Mouse (Mus musculus) MN1 (cell line): Measurements from ENCODE around the gene Lypd3.
A peak's percentile ranks its signal among the peaks of the same experiment; 100 is the strongest.

Source experiments
- DNase-seq: peaks from one replicate; pipeline ENCODE4 v3.0.0-alpha.2; 2016; ENCODE audit warnings: low spot score

Lypd3 gene

GRCm38 (mm10) chr7:24636264-24636663 lies at the start of gene Lypd3:
Lypd3 (plus strand) TSS chr7:24636550.
- DNase-seq: no peak

- no peak for DNase-seq
Observed at GRCm38 (mm10) chr7:24586828-24587227, 49.5 kb upstream of the Lypd3 start.

GRCm38 (mm10) chr7:24587330-24588105 lies 48.8 kb upstream of the Lypd3 start, which contains the start of the genes Ethe1 and Zfp575:
Ethe1 (plus strand) TSS chr7:24587543.
Zfp575 (minus strand) TSS chr7:24587641.
- no peak for DNase-seq

- DNase-seq: no peak
Observed at GRCm38 (mm10) chr7:24588336-24588735, 48.0 kb upstream of the Lypd3 start.

GRCm38 (mm10) chr7:24591735-24592134 lies 44.6 kb upstream of the Lypd3 start:
- no peak for DNase-seq

- DNase-seq: no peak
Observed at GRCm38 (mm10) chr7:24592163-24592562, 44.2 kb upstream of the Lypd3 start.

GRCm38 (mm10) chr7:24592781-24593180 lies 43.6 kb upstream of the Lypd3 start:
- no peak for DNase-seq

GRCm38 (mm10) chr7:24593621-24594308 lies 42.6 kb upstream of the Lypd3 start:
- peak; percentile 70 for DNase-seq

GRCm38 (mm10) chr7:24594309-24594803 lies 42.0 kb upstream of the Lypd3 start:
- DNase-seq: no peak

GRCm38 (mm10) chr7:24595464-24595863 lies 40.9 kb upstream of the Lypd3 start:
- no peak for DNase-seq

- DNase-seq: no peak
Observed at GRCm38 (mm10) chr7:24598121-24598520, 38.2 kb upstream of the Lypd3 start.

- DNase-seq: no peak
Observed at GRCm38 (mm10) chr7:24599211-24600067, 36.9 kb upstream of the Lypd3 start.

GRCm38 (mm10) chr7:24600941-24601597 lies 35.3 kb upstream of the Lypd3 start:
- DNase-seq: peak; percentile 94

- DNase-seq: no peak
Observed at GRCm38 (mm10) chr7:24605561-24605960, 30.8 kb upstream of the Lypd3 start.

- DNase-seq: no peak
Observed at GRCm38 (mm10) chr7:24606046-24606445, 30.3 kb upstream of the Lypd3 start.

- DNase-seq: peak; percentile 32
Observed at GRCm38 (mm10) chr7:24608017-24608416, 28.3 kb upstream of the Lypd3 start.

GRCm38 (mm10) chr7:24608561-24608960 lies 27.8 kb upstream of the Lypd3 start:
- no peak for DNase-seq

GRCm38 (mm10) chr7:24610144-24610878 lies 26.0 kb upstream of the Lypd3 start, which contains the start of gene Phldb3:
Phldb3 (plus strand) TSS chr7:24610763.
- no peak for DNase-seq

- DNase-seq: no peak
Observed at GRCm38 (mm10) chr7:24610879-24611494, 25.4 kb upstream of the Lypd3 start.

- no peak for DNase-seq
Observed at GRCm38 (mm10) chr7:24611709-24612108, 24.6 kb upstream of the Lypd3 start.
